Mouse (Mus musculus) duodenum, adult 2 months (tissue): Measurements from ENCODE around the gene Desi2. TPM values are rescaled to one million over a fixed set of nuclear protein-coding genes. Genes with fewer than 3 reads are reported as not detected.

Source experiments
- polyA plus RNA-seq: library from polyadenylated mRNA; depleted of rRNA; stranded (reverse); fragments of >200 nt; gene quantifications from 2 replicates; pipeline ENCODE4 v1.2.3, GENCODE M21; 2012; ENCODE audit warnings: low replicate concordance; rRNA removed

Gene Desi2
- polyA plus RNA-seq, result 4.9 and 6.1 TPM in 2 replicates

GRCm38 (mm10) chr1:178187216-178187791 is at the start of gene Desi2:
TSS of gene Desi2 (plus strand) at chr1:178187417.

Other genes with a start within 250 kb of the Desi2 start
- gene Catspere2, start 204.0 kb upstream of the Desi2 start, polyA plus RNA-seq, result 0.08 and 0.28 TPM in 2 replicates
- 3.2 and 4.0 TPM in 2 replicates for gene Cox20, start 131.7 kb downstream of the Desi2 start, polyA plus RNA-seq
- 10.9 and 15.2 TPM in 2 replicates for gene Hnrnpu, start 150.4 kb downstream of the Desi2 start, polyA plus RNA-seq
- 0.09 TPM in 1 of 2 replicates, not detected in the other for gene Efcab2, start 218.7 kb downstream of the Desi2 start, polyA plus RNA-seq